Mouse (Mus musculus) lung, adult 2 months (tissue): ENCODE data around the gene Msh3.

Experiments
- CTCF ChIP-seq: fragments of 200-500 bp; IDR thresholded peaks from 2 replicates; pipeline ENCODE4 v1.5.1; 2011; ENCODE audit warnings: mild to moderate bottlenecking, low read length, control low read depth; ENCODE audit not compliant: insufficient read depth
- POLR2A ChIP-seq: fragments of 200-500 bp; IDR thresholded peaks from 2 replicates; pipeline ENCODE4 v1.6.1; 2011; ENCODE audit warnings: low read depth, mild to moderate bottlenecking, control low read depth, low read length, borderline replicate concordance; ENCODE audit errors: extremely low read depth

DNA sequence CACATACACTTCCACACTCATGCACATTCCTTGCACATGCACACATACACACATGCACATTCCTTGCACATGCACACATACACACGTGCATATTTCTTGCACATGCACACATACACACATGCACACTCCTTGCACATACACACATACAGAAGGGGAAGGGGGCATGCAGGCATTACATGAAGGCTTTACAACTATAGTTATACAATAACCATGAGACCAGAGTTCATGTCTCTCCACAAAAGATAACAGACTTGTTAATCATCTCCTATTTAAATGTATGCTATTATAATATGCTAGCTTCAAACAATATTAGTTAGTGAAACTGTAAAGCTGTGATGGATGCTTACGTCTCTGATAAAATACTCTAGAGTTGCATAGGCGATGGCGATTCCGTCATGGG lies 132.0 kb downstream of the Msh3 start:
- TF ChIP-seq POLR2A (no peak), CTCF (no peak)
